Mouse (Mus musculus) thymus, postnatal 10 days (tissue): Measurements from ENCODE around the gene Trp63.

Source experiments
- DNase-seq, 2 experiments: peaks; one replicate each; pipeline ENCODE4 v3.0.0; 2021; ENCODE audit warnings: low spot score in 2 of 2

The Trp63 gene

DNA sequence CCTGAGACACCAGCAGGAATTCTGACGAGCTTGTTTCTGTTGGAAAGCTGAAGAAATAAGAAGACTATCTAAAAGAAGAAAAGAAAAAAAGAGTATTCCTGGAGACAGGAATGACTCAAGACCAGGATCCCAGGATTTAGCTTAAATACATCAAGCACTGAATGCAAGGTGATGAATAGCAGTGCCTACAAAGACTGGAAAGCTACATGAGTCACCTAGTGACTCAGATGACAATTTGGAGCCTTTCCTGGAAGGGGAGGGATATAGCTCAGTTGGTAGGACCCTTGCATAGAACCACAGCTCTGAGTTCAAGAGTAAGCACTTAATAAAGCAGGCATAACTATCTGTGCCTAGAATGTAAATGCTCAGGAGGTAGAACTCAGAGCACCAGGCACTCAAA lies 93.9 kb downstream of the Trp63 start:
- no peak for DNase-seq

DNA sequence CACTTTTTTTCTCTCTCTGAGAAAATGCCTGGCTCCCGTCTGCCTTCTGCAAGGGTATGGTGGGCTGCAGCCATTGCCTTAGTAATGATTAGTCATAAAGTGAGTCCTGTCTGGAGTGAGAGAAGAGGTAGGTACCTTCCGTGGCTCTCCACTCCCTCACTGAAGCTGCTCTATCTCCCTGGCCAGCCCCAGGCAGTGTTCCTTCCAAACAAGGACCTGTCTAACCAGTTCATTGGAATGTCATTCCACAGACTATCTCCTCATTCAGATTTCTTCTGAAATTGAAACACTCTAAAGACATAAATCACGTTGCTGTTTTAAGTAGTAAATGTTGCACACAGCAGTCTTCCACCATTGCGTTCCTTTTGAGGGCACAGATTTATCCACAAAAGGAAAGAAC lies 96.4 kb downstream of the Trp63 start:
- DNase-seq: no peak

DNA sequence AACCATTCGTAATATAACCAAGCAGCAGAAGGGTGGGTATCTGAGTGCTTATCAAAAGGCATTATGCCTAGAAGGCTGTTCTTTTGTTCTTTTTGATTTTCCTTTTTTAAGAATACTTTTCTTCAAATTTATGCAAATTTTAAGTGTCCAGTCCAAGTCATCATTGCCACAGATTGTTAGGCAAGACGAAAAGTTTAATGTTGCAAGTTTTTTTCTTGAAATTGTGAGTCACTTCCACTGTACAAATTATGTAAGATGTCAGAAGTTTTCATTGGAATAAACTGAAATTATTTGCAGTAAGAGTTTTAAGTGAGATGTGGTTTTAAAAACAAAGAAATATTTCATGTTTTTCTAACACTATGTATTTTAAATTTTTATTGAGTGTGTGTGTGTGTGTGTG lies 100.7 kb downstream of the Trp63 start:
- no peak for DNase-seq

DNA sequence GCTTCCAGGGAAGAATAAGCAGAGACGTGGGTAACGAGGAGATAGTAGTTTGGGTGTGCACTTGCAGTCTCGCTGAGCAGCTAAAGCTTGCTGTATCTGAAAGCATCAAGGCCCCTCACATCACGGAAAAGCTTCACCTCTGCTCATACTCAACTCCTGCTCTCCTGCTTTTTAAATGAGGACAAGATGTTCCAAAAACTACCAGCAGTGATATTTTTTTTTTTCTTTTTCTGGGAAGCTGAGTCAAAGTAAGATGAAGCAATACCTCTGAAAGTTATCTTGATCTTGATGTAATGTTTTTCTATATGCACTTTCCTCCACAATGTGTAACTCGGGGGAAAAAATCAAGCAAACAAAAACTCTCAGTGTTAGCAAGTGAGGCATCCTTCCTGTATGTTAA lies 102.9 kb downstream of the Trp63 start:
- no peak for DNase-seq

DNA sequence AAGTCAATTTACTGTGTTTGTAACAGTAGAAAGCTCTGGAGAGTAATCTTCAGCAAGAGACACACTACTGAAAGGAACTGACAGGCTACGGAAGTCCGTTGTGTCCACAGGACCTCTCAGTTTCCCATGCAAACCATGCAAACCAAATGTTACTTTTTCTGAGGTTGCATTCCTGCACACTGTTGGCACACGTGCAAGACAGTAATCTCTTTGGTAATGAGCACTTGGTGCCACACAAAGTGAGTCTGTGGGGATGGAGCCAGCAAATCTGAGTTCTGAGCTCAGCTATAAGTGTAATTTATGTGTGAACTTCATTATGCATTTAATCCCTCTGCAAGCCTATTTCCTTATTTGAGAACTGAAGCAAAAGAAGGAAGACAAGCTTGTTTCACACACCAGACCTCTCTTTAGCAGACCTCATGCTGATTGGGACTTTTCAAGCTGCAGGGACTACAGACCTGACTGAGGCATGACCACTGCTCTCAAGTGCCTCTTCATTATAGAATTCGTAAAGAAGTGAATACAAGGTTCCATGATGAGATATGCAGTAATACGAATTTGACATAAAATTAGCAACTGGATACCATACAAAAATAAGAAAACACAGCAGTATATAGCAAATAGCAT lies 109.2 kb downstream of the Trp63 start:
- DNase-seq: no peak

DNA sequence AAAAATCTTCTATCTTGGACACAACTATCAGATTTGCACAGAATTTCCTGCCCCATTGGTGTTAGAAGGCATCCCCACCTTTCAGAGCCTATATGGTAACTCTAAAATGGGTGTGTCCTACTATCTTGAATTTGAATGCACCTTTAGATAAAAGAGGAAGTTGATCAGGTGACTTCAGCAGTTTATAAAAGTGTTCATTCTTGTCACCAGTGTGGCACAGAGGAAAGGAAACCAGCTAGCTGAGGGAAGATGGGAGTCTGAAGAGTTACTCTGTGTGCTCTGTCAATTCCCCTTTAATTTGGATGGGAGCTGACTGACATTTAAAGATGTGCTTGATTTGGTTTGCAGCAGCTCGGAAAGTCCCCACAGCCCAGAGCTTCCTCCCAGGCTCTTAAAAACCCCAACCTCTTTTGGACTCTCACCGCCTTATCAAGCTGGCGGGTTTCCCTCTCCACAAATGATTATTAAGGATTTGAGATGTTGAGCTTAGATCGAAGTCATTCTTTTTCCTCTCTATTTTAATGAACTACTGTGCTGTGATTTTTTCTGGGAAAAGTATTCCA lies 114.2 kb downstream of the Trp63 start:
- DNase-seq: no peak

DNA sequence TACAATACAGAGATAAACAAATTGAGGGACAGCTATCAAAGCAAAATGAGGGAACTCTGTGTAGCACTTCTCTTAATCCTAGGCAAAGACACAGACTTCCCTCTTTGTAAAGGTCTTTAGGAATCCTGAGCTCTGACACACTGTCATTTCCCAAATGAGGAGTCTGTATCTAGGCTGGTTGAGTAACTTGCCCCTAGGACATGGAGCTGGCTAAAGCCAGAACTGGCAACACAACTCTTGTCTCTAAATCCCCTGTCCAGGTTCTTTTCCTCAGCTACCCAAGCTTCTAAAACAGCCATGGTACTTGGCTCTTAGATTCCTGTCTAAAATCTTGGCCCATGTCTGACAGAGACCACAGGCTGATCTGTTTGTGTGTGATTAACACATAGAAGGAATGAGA lies 116.1 kb downstream of the Trp63 start:
- no peak for DNase-seq

DNA sequence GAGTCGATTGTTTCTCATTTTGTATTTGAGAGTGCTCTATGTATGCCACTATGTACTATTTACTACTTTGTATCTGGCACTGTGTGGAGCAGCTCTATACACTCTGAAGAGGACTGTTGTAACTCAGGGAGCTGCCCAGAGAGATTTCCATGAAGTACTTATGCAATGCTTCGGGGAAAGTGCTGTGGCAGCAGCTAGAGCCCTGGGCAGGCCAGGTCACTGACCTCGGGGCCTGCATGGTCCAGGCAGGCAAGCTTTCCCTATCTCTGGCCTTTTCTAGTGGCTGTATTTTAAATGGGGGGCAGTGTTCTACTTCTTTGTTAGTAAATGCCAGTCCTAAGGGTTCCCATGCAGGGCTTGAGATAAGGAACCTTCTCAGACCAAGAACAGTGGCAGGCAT lies 121.4 kb downstream of the Trp63 start:
- no peak for DNase-seq

DNA sequence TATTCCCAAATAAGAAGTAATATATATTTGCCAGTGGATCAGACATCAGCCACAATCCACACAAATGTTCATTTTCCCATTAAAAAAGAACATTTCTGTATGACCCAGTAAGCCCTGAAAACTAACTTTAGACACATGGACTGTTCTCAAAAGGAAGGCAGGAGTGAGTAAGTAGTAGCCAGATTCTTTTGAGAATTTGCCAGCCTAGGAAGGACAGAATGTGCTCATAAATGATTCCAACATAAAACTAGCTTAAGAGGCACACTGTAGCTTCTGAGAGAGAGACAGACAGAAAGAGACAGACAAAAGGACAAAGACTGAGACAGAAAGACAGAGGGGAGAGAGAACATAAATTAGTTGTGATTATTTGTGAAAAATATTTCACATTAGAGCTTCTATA lies 123.6 kb downstream of the Trp63 start:
- DNase-seq: no peak

DNA sequence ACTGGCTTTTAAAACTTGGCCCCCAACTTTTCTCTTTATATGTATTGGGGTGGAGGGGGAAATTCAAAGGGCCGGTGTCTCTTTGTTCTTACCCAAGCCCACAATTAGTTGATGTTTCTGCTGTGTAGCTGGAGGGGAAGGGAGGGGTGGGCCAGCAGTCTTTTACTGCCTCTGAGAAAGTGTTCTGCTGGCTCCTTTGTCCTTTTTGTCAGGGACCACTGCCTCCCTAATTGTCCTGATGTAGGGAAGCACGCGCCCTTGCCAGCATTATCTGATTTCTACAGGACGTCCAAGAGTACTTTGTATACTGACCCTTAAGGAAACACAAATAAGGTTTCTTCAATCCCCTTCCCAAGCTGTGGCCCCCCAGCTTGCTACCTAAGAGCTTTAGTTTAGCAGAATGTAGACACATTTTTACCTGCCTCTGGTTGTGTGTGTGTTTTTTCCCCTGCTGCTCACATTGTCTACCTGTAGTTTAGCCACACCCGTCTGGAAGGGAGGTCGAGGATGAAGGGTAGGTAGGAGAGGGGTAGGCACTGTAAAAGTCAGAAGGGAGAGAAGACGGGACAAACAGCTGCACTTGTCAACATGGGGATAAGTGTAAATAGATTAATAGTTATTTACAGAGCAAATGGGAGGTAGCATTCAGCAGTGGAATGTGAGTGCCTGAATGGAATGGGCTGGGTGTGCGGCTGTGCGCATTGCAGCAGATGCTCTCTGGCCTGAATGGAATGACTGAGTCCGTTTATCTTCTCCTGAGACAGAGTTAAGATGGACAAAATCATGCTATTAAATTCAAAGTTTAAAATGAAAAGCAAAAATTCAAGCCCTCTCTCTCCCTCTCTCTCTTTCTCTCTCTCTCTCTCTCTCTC lies 134.4 kb downstream of the Trp63 start:
- DNase-seq: no peak

DNA sequence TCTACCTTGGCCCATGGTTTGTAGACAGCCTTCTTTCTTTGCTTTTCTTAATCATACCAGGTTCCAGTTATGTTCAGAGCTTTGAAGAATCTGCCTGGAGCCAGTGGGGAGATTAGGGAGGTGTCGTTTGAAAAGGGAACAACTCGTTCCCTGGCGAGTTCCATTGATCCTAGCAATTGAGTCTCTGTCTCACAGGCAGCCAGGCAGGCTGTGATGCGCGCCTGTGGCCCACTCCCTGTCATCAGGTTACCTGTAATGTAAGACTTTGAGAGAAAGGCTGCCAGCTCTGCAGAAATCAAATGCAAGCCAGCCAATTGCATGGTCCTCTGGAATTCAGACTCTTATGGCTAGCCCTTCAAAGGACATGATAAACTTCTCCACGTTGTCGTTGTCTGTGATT lies 142.5 kb downstream of the Trp63 start:
- no peak for DNase-seq

DNA sequence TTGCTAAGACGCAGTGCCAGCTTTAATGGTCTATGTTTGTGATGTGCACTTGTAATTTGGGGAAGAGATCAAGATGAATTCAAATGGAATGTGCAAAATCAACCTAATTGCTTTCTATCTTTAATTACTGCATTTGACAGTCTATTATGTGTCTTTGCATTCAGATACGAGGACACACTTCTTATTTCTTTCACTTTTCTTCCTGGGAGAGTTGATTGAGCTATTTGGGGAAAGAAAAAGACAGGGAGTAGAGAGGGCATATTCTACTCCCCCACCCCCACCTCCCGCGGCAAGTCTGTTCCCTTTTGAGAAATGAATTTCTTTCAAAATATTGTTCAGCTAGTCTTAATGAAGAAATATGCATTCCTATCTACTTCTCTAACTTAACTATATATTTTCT lies 149.0 kb downstream of the Trp63 start:
- DNase-seq: no peak

DNA sequence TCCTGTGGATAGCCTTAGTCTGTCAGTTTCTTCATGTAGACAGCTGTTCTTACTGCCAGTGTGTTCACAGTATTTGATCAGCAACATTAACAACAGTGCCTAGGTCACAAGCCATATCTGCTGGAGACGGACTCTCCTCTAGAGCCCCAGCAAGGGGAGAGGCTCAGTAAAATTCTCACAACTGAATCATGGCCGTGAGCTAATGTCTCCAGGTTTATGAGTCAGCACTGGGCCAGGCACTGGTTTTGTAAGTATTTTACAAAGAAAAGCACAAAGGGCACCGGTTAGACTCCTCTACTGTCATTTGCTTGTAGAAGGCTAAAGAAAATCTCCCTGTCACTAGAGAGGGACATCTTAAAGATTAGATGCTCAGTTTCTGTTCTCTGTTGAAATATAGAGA lies 151.7 kb downstream of the Trp63 start:
- no peak for DNase-seq

DNA sequence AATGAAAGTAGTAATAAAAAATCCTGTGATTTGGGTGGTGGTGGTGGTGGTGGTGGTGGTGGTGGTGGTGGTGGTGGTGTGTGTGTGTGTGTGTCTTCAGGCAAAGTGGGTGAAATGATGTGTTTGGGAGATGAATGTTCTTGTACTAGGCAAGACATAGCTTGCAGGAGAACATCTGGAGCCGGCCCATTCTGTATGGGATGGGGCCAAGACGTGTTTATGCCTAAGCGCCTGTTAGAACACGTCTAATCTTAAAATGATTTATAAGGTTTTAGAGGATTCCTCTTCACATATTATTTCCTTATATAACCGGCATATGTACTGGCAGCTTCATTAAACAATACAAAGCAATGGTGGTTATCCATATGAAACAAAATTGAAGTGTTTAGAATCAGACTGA lies 152.2 kb downstream of the Trp63 start:
- DNase-seq: no peak

DNA sequence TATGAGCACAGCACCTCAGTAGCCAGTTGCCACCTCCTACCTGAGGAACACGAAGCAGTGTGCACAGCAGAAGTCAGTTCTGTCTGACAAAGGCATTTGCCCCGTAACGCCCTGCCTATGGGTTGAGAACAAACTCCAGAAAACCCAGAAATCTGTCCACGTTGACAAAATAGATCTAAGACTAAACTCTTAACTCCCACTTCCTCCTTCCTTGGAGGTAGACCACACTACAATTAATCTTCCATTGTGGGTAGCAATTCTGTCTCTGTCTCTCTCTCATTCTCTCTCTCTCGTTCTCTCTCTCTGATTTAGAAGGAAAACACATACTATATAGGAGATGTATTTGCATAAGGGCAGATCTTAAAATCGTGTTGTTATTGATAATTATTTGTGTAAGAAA lies 159.4 kb downstream of the Trp63 start:
- no peak for DNase-seq

DNA sequence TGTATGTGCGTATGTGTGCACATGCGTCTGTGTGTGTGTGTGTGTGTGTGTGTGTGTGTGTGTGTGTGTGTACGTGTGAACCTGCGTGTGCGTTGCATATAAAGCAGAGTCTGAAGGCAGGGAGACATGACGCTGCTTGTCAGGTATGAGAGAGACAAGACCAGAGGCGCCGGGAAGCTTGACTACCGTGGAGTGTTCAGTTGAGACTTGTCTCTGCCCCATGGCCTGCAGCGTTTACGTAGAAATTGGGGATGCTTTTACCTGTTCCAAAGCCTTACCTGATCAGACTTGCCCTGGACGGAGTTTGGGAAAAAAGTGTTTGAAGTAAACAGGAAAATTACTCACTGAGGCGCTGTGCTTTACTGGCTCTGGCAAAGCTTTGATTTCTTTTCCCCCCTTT lies 160.1 kb downstream of the Trp63 start:
- DNase-seq: no peak

DNA sequence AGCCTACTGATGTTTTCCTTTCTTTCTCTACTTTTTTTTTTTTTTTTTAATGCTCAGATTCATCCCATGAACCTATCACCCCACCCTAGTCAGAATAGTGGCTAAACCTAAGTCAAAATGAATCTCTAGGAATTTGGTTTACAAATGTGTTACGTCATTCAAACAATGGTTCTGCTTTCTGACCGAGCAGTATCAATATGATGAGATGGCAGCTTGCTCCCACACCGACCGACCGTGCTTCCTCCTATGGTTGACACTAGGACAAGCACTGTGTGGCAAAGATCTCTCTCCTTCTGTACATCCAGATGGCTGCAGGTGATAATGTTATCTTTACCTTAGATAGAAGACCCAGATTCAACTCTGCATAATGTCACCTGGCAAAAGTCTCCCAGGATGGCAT lies 163.0 kb downstream of the Trp63 start:
- DNase-seq: no peak

DNA sequence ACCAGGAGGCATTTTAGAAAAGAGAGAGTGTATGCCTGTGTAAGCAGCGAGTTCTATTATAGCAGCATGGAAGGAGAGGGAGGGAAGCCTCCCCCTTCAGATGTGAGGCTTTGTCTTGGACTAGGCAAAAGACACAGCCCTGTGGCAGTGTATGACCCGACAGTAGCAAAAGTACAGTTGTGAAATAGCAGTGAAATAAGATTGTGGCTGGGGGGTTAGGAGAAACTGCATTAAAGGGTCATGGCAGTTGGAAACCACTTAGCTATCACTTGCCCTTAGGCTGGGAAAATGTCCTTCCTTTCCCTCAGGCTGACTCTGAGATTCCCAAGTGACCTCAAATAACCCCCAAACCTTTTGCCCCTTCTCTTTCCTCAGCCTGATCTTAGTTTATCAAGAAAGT lies 164.9 kb downstream of the Trp63 start:
- DNase-seq: no peak

DNA sequence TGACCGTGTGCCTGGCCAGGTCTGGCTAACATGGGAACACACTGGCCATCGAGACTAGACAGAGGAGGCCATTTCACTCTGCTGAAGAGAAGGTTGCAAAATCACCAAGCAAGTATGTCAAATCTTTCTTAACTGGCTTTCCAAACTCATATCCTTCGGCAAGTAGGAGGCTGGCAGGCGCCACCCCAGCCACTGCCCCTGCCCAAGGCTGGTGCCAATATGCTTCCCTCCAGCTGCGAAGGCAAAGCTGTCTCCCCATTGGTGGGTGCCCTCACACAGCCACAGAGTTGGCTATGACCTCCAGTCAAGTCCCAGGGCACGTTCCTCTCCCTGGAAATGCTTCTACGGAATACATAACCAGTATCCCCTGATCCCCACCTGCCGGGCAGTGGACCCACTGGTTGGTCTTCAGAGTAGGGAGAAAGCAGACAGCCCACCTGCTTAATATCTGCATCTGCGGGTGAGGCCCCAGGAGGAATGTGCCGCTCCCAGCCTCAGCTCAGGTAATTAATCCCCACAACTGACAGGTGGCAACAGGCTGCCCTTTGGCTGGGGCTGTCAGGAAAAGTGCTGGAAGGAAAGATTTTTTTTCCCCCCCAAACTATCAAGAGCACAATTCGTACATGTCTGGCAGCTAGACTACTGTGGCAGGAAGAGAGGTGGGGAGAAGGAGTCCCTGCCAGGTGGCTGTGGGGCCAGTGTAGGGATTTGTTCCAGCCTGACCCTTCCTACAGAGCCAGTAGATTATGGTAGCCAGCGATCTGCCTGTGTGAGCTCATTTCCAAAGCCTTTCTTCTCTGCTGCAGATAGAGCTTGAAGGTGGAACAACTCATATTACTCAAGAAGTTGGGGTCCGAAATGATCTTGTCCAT lies 166.3 kb downstream of the Trp63 start:
- no peak for DNase-seq

DNA sequence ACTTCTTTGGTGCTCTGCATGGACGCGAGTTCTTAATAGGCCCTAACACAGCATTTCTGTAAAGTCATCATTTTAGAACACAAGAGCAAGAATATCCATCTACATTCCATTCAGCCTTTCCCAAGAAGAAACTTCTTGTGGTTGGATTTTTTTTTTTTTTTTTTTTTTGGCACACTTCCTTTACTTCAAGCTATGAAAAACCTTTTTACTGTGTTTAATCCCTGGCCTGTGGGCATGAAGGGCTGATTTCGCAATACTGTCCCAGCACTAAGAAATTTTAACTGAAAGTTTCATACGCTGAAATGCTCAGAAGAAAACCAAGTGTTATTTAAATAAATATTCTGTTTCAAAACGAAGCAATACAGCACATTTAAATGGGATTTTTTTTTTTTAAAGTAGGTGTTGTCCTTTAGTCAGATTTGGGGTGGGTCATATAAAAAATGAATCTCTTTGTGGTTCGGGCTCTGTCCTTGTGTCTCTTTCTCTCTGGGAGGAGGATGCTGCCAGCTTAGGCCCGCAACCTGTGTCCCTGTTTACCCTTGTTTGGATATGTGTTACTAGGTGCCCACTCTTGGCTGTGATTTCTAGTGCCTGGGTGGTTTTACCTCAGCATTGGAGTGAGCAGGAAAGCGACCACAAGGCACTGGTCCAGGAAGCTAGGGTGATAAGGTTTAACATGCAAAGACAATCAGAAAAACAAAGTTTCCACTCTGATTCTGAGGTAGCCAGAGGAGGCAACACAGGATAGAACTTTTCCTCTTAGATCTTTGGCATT lies 177.4 kb downstream of the Trp63 start:
- no peak for DNase-seq

DNA sequence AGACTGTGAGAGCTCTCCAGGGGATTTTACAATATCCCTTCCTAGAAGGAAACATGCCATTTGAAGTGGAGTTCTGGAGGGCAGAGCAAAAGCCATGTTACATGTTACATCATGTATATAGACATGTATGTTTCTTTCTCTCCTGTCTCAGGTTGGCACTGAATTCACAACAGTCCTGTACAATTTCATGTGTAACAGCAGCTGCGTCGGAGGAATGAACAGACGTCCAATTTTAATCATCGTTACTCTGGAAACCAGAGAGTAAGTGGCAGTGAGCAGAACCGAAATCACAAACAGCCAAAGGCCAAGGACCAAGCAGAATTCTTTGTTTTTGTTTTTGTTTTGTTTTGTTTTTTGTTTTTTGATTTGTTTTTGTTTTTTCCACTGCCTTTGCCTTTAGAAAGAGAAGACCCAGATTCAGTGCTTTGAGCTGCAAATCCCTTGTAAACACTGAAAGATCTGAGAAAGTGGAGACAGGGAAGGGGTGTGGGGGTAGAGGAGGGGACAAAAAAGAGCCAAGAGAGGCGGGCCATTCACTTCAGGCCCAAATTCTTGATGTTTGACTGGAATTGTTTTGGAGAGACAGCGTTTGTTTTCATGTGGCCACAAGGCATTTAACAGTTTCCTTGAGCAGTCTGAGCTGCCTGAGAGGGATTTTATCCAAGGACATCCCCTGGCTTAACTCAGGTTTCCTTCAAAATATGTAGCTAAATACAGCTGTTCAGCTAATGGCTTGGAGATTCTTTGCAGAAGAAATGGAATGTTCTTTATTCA lies 181.7 kb downstream of the Trp63 start:
- DNase-seq: no peak
